Mouse (Mus musculus) midbrain, postnatal 0 days (tissue): ENCODE measurements around the gene Bco1. TPM values are rescaled to one million over a fixed set of nuclear protein-coding genes. Genes with fewer than 3 reads are reported as not detected.

Experiments used
- ATAC-seq: fragments of 200-750 bp; cut with Nextera tagmentation; 2 replicates; pipeline ENCODE4 v1.8.0; 2017; ENCODE audit warnings: moderate number of reproducible peaks, mild to moderate bottlenecking, moderate TSS enrichment, moderate library complexity; ENCODE audit not compliant: low FRiP score
- DNase-seq: peaks from one replicate; pipeline ENCODE4 v3.0.0-alpha.2; 2015; ENCODE audit warnings: low spot score
- H3K27ac ChIP-seq: fragments of 300-500 bp; sonication (generic); 2 replicates; pipeline ENCODE4 v1.5.1; 2014; ENCODE audit warnings: low read depth, mild to moderate bottlenecking, low read length, mixed read lengths
- H3K27me3 ChIP-seq: fragments of 300-500 bp; sonication (generic); 2 replicates; pipeline ENCODE4 v1.6.1; 2014; ENCODE audit warnings: low read length, control low read depth, mixed read lengths; ENCODE audit not compliant: insufficient read depth
- H3K36me3 ChIP-seq: fragments of 300-500 bp; sonication (generic); 2 replicates; pipeline ENCODE4 v1.6.1; 2014; ENCODE audit warnings: low read length, control low read depth, mixed read lengths; ENCODE audit not compliant: insufficient read depth
- H3K4me1 ChIP-seq: fragments of 300-500 bp; sonication (generic); 2 replicates; pipeline ENCODE4 v1.6.1; 2014; ENCODE audit warnings: mild to moderate bottlenecking, control low read depth, antibody characterized with exemption, low read length, mixed read lengths; ENCODE audit not compliant: insufficient read depth
- H3K4me2 ChIP-seq: fragments of 300-500 bp; sonication (generic); 2 replicates; pipeline ENCODE4 v1.6.1; 2014; ENCODE audit warnings: low read depth, mild to moderate bottlenecking, low read length, mixed read lengths; ENCODE audit not compliant: poor library complexity, severe bottlenecking
- H3K4me3 ChIP-seq: fragments of 300-500 bp; sonication (generic); 2 replicates; pipeline ENCODE4 v1.5.1; 2014; ENCODE audit warnings: low read depth, mild to moderate bottlenecking, low read length, moderate library complexity
- H3K9ac ChIP-seq: fragments of 300-500 bp; sonication (generic); replicated peaks from 2 replicates; pipeline ENCODE4 v1.6.1; 2014; ENCODE audit warnings: mild to moderate bottlenecking, low read length, moderate library complexity, mixed read lengths; ENCODE audit not compliant: poor library complexity, severe bottlenecking
- H3K9me3 ChIP-seq: fragments of 300-500 bp; sonication (generic); 2 replicates; pipeline ENCODE4 v1.6.1; 2016; ENCODE audit warnings: low read length, control low read depth
- CTCF ChIP-seq: IDR thresholded peaks from 2 replicates; pipeline ENCODE4 v1.5.1; 2016; ENCODE audit warnings: antibody characterized with exemption, mild to moderate bottlenecking
- WGBS: fragments of 180-500 bp; shearing (Covaris S2); extraction: QIAGEN DNeasy Blood & Tissue Kit; methylation state at CpG from one replicate; pipeline ENCODE4 v1.1.7; 2014; 5-methylcytosine and 5-hydroxymethylcytosine counted together
- polyA plus RNA-seq: library from polyadenylated mRNA; unstranded; fragments of >200 nt; fragmentation: Nextera tagmentation; extraction: Ambion mirVana; gene quantifications from 2 replicates; pipeline ENCODE4 v1.2.1, GENCODE M21; 2015
- total RNA-seq: library from RNA; depleted of rRNA; stranded (reverse); fragments of >200 nt; gene quantifications from 2 replicates; pipeline ENCODE4 v1.2.3, GENCODE M21; 2014

Gene Bco1
- total and polyA plus RNA-seq, 2 experiments from 2014 or later, result 0.27 to 0.52 TPM

- 83% methylated on average over 6 of the region's 6 CpGs for whole genome bisulfite sequencing
- H3K4me2 ChIP-seq, result no peak overlapping the region
- no peak for DNase-seq
- H3K27me3 ChIP-seq, result no peaks in the 10 kb centered on the region
- H3K27ac ChIP-seq, result no peak overlapping the region
- no peak for TF ChIP-seq CTCF
- no peak for ATAC-seq
- H3K4me3 ChIP-seq, result no peak overlapping the region
- no peak overlapping the region for H3K9ac ChIP-seq
- no peaks in the 10 kb centered on the region for H3K9me3 ChIP-seq
- no peaks in the 10 kb centered on the region for H3K36me3 ChIP-seq
- no peaks in the 10 kb centered on the region for H3K4me1 ChIP-seq
Observed at GRCm38 (mm10) chr8:117055097-117055496, 40.6 kb upstream of the Bco1 start.

DNA sequence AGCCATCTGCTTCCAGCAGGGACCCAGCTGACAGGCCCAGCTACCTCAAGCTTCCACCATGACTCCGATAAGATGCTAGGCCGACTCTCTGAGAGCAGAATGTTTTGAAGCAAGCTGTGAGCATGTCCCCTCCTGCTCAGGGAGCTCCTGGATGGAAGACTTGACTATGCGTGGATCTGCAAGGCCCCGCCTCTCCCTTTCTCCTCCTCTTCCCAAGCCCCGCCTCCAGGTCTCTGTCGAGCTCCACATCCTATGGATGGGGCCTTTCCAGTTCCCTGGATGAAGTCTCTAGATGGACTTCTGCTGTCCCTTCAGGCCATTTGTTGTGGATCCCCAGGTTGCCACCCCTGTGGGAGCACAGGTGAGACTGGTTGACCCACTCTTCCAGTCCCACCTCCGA, 36.6 kb upstream of the Bco1 start:
- Histone ChIP-seq H3K27ac (no peak overlapping the region), H3K4me3 (no peak overlapping the region), H3K4me1 (no peaks in the 10 kb centered on the region), H3K27me3 (no peaks in the 10 kb centered on the region), H3K9ac (no peak overlapping the region), H3K9me3 (peaks cover 3% of the 10 kb centered on the region; the same call in 1 of the 2 replicates), H3K36me3 (no peaks in the 10 kb centered on the region), H3K4me2 (no peak overlapping the region)
- TF ChIP-seq CTCF, result no peak
- DNase-seq, result no peak
- 62% methylated on average over 7 of the region's 7 CpGs for WGBS
- no peak for ATAC-seq

- ATAC-seq, result no peak
- Histone ChIP-seq H3K4me1 (no peaks in the 10 kb centered on the region), H3K36me3 (no peaks in the 10 kb centered on the region), H3K27me3 (no peaks in the 10 kb centered on the region), H3K9ac (no peak overlapping the region), H3K9me3 (peaks cover 3% of the 10 kb centered on the region; the same call in 1 of the 2 replicates), H3K4me2 (no peak overlapping the region), H3K27ac (no peak overlapping the region), H3K4me3 (no peak overlapping the region)
- 75% methylated on average over 13 of the region's 13 CpGs for WGBS
- DNase-seq, result no peak
- no peak for TF ChIP-seq CTCF
Observed at GRCm38 (mm10) chr8:117060306-117060705, 35.3 kb upstream of the Bco1 start.

- ATAC-seq, result no peak
- H3K27ac ChIP-seq, result peak overlapping the region; percentile 38; the same call in 1 of the 2 replicates
Observed at GRCm38 (mm10) chr8:117061180-117061880, 34.3 kb upstream of the Bco1 start.

DNA sequence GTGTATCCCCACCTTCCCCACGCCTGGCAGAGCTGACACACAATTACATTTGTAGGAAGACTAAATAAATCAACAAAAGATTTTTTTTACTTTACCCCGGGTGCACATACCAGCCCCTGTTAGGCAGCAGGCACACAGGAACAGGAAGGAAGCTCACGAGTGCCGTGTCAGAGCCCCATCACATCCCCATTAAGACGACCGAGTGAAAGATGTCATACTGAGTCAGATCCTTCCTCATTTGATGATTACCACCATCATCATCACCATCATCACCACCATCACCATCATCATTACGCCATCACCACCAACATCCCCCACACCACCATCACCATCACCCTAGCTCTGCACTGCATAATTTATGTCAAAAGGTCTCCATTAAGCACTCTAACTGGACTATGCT, 28.7 kb upstream of the Bco1 start:
- WGBS, result 90% methylated on average over 7 of the region's 7 CpGs
- Histone ChIP-seq H3K4me1 (no peaks in the 10 kb centered on the region), H3K27ac (no peak overlapping the region)

More at GRCm38 (mm10) chr8:117061180-117061880, 34.3 kb upstream of the Bco1 start:
- H3K4me3 ChIP-seq, result no peak overlapping the region
- no peaks in the 10 kb centered on the region for H3K4me1 ChIP-seq
- H3K9ac ChIP-seq, result no peak overlapping the region
- 46% methylated on average over 13 of the region's 13 CpGs for WGBS
- no peak for TF ChIP-seq CTCF
- peaks cover 3% of the 10 kb centered on the region; the same call in 1 of the 2 replicates for H3K9me3 ChIP-seq
- peak; percentile 45 for DNase-seq
- no peak overlapping the region for H3K4me2 ChIP-seq
- no peaks in the 10 kb centered on the region for H3K36me3 ChIP-seq
- H3K27me3 ChIP-seq, result no peaks in the 10 kb centered on the region

DNA sequence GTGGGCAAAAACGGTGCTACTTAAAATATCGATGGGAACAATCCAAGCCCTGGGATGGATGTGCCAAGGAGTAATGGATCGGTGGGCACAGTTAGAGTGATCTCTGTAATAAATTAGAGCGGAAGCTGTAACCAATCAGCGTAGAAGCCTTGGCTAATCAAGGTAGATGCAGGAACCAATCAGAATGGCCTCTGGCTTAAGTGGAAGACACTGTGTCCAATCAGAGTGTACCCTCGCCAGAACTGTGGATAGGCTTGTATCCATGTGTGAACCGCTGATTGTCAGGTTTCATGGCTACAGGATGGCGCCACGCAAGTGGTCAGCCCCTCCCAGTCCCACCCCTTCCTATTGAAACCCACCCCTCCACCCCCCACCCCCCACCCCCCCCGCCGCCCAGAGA, 28.3 kb upstream of the Bco1 start:
- ATAC-seq, result no peak
- Histone ChIP-seq H3K4me3 (no peak overlapping the region), H3K27me3 (no peaks in the 10 kb centered on the region), H3K36me3 (no peaks in the 10 kb centered on the region), H3K4me1 (no peaks in the 10 kb centered on the region), H3K4me2 (no peak overlapping the region), H3K9me3 (peaks cover 2% of the 10 kb centered on the region; the same call in 1 of the 2 replicates), H3K27ac (no peak overlapping the region), H3K9ac (no peak overlapping the region)
- DNase-seq, result no peak
- no peak for TF ChIP-seq CTCF
- WGBS, result 92% methylated on average over 11 of the region's 11 CpGs

More for the DNA sequence above, 28.7 kb upstream of the Bco1 start:
- no peak overlapping the region for H3K4me3 ChIP-seq
- H3K9ac ChIP-seq, result no peak overlapping the region
- peaks cover 3% of the 10 kb centered on the region; the same call in 1 of the 2 replicates for H3K9me3 ChIP-seq
- no peak for DNase-seq
- ATAC-seq, result no peak
- H3K27me3 ChIP-seq, result no peaks in the 10 kb centered on the region
- H3K4me2 ChIP-seq, result no peak overlapping the region
- no peak for TF ChIP-seq CTCF
- H3K36me3 ChIP-seq, result no peaks in the 10 kb centered on the region
